Mouse (Mus musculus) hindlimb bud, embryonic 11.5 days (tissue): ENCODE data around the gene Camk2g.

Experiments
- DNase-seq: peaks from one replicate; pipeline ENCODE4 v3.0.0-alpha.2; 2012; ENCODE audit warnings: low read depth, low spot score; ENCODE audit errors: extremely low spot score

Camk2g gene

GRCm38 (mm10) chr14:20786611-20787015 is 7.3 kb downstream of the Camk2g start:
- no peak for DNase-seq

DNA sequence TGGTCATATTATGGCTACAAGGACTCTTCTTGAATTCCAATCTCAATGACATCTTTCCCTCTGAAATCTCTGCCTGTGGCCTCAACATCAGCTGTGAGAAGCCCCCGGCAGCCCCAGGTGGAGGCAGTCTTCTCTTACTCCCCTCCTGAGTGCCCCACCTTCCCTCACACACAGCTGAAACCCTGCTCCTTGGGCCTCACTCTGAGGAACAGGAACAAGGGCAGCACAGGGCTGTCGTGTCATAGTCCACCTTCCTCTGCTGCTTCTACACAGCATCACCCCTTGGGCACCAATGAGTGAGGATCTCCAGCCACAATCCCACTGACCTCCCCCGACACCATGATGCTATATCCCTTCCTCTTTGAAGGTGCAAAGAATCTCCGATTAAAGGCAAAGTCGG is 7.9 kb downstream of the Camk2g start:
- no peak for DNase-seq

DNA sequence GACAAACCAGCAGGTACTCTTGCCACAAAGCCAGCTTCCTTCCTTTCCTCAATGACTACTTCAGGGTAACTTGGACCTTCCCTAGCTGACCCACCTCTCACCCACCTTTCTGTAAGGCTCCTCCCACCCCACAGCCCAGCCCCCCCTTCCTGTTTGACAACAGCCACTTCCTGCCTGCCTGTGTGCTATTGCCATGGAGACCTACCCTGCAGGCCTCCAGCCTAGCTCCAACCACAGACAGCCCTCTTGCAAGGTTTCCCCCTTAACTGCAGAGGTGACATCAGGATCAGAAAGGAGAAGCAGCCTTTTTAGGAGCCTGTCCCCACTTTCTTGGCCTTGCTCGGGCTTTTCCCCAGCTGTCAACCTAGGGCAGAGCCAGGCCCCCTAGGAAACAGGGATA is 8.7 kb downstream of the Camk2g start:
- no peak for DNase-seq

DNA sequence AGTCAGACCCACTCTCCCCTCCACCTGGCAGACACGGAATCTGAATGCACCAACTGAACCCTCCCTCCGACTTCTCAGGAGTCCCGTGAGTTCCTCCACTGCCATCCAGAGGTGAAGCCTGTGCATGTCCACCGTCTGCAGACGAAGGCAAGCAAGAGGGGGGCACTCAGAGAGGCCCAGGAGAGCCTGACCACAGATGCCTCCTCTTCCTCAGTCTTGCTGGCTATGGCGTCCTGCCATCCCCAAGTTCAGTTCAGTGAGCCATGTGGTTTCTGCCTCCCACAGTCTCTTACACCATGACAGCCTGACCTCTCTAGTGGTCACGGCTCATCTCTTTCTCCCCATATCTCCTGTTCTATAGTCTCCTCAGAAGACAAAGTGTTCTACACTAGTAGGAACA is 9.2 kb downstream of the Camk2g start:
- DNase-seq = no peak

DNA sequence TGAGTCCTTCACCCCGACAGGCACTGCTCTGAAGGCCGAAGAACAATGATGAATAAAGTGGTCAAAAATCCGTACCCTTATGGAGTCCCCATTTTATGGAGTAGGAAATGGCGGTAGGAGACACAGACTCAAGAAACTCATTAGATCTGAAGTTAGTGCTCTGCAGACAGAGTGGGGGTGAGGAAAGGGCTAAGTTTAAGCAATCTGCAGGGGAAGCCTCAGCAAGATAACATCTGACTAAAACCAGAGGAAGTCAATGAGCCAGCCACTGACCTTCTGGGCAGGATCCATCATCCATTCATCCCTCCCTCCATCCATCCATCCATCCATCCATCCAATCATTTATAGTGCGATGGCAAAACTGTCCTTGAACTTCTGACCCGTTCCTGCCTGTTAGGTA is 10.4 kb downstream of the Camk2g start:
- DNase-seq = no peak

DNA sequence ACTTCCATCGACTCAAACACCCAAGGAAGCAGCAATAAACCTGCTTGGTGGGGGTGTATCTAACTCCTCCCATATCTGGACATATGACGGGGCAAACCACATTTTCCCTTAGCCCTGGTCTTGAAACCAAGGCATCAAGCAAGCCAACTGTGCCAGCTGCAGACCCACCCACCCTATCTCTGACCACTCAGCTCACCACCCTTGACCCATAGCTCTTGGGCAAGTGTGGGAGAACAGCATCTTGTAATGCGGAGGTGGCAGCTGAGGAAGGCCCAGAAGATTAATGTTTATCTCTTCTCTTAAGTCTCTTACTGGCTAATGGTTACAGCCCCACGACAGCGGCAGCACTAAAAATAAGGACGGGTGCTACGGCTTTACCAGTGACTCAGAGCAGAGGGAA is 11.0 kb downstream of the Camk2g start:
- no peak for DNase-seq

DNA sequence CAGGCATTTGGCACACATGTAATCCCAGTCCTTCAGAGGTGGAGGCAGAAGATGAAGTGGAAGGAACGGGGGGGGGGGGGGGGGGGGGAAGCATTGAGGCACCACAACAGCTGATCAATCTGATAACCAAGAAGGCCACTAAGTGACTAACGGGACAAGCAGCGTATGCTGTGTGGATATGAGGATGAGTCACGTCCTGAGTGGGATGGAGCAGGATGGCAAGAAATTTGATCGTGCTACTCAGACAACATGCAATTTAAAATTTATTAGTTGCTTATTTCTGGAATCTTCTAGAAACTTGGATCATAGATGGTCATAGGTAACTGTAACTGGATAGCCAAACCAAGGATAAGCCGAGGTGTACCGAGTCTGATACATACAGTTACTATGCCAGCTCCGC is 13.7 kb downstream of the Camk2g start:
- DNase-seq = no peak

DNA sequence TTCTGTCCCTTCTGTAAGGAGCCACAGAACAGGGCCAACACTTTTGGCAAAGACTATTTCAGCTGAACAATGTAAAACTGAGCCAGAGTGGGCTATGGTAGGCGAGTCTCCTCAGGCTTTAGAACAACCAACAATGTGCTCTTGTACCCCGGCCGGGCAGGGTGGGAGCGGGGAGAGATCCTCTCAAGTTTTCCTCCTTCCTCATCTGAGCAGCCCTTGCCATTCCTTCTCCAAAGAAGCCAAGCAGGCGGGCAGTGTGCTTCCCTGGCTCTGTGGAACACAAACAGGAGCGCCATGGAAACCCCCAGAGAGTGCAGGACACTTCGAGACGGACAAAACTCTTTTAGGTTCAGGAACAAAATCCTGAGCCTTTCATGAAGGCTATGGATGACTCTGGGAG is 15.4 kb downstream of the Camk2g start:
- no peak for DNase-seq

DNA sequence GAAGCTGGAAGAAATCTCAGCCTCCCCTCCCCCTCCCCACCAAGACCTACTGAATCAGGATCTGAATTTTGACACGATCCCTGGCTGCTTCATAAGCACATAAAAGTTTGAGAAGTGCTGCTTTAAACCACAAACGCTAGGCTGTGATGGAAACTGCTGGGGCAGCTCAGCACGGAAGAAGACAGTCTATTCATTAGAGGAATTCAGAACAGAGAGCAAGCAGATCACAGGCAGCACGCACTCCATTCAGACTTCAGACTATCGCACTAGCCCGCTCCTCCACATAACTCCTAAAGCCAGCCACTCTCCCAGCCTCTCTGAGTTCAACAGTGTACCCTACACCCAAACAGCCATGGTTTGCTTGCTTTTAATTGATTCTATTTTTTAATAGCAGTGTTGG is 18.2 kb downstream of the Camk2g start:
- DNase-seq = no peak

- no peak for DNase-seq
These were observed 20.5 kb downstream of the Camk2g start for GRCm38 (mm10) chr14:20773410-20773809.

DNA sequence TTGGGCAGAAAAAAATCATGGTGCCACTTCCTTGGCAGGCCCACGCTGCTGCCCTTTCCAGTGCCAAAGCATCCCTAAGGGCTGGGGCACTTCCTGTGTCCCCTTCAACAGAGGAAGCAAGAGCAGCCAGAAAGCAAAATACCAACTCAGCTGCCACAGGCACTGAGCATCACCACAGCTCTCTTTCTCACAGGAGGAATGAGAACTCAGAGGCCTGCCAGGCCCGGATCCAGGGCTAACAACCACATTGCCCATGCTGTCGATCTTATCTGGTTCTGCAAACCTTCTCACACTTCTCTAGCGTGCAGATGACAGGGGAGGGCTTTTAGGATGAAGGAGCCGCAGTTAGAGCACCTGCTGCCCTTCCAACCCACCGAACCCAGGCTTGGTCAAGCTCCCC is 21.1 kb downstream of the Camk2g start:
- no peak for DNase-seq

DNA sequence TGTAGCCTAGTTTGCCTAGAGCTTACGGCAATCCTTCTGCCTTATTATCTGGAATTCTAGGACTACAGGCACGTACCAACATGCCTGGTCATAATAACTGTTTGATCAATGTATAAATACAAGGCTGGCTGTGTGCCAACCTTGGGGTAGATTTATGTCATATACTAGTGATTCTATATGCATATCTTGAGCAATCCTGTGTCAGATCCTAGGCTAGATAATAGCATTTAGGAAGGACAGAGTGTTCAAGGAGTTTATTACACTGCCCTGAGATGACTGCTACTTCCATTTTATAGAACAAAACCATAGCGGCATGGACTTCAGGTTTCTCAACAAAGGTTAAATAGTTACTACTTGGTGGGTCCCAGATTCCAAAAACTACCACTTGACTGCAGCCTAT is 21.9 kb downstream of the Camk2g start:
- DNase-seq = no peak

DNA sequence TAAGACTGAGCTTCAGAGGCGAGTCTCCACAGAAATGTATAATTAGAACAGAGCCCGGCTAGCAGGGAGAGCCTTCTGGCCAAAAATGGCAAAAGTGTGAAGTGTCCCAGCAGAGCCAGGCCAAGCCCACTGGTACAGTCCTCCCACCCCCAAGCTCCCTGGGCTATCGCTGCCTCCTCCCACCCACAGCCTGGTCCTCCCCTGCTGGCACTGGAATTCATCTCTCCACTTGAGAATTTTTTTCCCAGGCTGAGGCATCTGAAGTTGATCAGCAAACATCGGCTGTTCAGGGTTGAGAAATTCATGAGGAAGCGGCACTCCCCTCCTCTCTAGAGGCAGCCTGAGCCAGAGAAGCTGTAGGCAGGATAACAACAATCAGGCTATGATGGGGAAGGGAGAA is 25.3 kb downstream of the Camk2g start:
- no peak for DNase-seq

GRCm38 (mm10) chr14:20767936-20768335 is 26.0 kb downstream of the Camk2g start:
- no peak for DNase-seq

DNA sequence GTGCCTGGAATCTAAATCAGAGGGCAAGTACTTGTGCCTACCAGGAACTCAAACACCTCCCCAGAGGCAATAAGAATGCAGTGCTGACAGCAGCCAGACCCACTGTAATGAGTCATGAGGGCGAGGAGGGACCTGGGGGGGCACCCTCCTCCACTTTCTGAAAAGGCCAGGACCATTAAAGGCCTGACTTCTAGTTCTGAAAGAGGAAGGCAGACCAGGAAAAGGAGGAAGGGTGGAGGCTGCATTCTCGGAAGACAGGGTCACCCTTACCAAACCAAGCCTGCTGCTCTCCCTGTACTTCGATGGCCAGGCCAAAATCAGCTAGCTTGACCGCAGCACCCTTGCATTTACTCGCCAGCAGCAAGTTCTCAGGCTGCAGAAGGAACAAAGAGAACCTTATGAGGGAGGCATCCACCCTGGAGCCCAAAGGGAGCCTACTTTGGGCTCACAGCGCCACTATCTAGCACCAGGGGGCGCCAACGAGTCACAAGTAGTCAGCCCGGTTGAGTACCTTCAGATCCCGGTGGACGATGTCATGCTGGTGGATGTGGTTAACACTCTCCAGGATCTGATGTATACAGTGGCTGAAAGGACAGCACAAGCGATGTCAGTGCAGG is 28.1 kb downstream of the Camk2g start:
- DNase-seq = peak; percentile 46

GRCm38 (mm10) chr14:20764942-20765341 is 28.9 kb downstream of the Camk2g start:
- DNase-seq = no peak

DNA sequence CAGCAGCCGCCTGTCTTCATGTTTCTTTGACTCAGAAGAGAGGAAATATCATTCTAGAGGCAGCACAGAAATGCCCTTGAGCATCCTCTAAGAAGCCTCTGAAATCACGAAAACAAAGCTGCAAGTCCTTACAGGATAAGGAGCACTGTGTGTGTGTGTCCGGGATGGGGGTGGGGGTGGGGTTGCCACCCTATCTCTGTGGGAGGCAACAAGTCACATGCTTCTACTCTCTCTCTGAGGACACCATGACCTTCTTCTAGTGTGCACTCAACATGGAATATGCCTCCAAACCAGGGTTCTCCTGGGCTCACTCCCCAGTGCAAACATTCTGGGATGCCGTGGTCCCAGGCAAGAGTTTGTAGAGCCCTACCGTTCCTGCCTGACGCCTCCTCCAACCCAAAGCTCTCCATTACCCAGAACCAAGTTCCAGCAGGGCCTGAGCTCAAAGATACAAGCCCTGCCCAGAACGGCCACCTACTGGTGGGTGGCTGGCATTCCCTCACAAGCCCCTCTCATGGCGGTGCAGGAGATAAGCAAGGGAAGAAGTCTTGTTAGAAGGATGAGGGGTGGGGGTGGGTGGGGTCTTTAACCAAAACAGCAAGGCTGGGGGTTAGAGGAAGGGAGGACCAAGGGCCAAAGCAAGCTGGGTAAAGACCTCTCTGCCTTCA is 35.0 kb downstream of the Camk2g start:
- DNase-seq = no peak

- DNase-seq = no peak
These were observed 36.4 kb downstream of the Camk2g start for GRCm38 (mm10) chr14:20757370-20757907.

DNA sequence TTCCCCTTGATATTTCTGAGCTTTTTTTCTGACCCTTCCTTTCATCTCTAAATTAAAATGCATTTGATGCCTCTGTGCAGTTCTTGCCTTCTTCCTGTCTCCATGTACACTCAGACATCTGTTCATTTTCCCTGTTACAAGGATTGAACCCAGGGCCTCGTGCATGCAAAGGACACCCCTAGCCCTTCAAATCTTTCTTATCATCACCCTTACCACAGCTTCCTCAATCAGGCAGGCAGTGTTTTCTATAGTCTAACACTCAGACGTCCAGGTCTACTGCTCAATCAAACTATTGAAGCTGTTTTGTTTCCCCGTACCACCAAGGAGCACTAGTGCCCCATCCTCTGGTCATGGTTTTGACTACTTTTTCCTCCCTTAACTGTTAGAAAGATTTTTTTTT is 40.1 kb downstream of the Camk2g start:
- no peak for DNase-seq

DNA sequence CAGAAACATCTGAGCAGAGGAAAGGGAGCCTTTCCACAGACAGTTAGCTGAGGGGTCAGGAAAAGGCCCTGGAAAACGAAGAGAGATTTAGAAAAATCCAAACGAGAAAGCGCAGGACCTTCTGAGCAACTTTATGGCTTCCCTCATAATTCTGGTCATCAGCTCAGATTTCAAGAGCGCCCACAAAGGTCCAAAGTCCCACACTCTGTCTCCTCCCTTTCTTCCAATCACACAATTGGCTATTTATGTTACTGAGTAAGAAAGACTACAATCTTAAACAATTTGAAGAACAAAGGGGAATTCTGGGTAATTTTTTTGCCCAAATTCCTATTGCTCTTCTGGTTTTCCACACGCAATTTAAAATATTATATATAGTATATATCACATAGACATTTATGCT is 43.4 kb downstream of the Camk2g start:
- no peak for DNase-seq

GRCm38 (mm10) chr14:20749494-20750051 is 44.3 kb downstream of the Camk2g start:
- DNase-seq = no peak

- DNase-seq = no peak
These were observed 45.5 kb downstream of the Camk2g start for GRCm38 (mm10) chr14:20748388-20748787.
